Mouse (Mus musculus) bone marrow, adult 2 months (tissue): ENCODE results near the gene Nfic. TPM values are rescaled to one million over a fixed set of nuclear protein-coding genes. Genes with fewer than 3 reads are reported as not detected.

Experiments
- H3K27ac ChIP-seq: fragments of 200-500 bp; 2 replicates; pipeline ENCODE4 v1.5.1; 2012; ENCODE audit warnings: low read depth, mild to moderate bottlenecking, control low read depth, inconsistent platforms, low read length; ENCODE audit not compliant: control insufficient read depth, poor library complexity, insufficient read depth
- H3K4me1 ChIP-seq: fragments of 200-500 bp; 2 replicates; pipeline ENCODE4 v1.6.1; 2011; ENCODE audit warnings: low read length; ENCODE audit not compliant: control insufficient read depth, insufficient read depth
- H3K4me3 ChIP-seq: fragments of 200-500 bp; replicated peaks from 2 replicates; pipeline ENCODE3; 2011; ENCODE audit warnings: mild to moderate bottlenecking, low read depth, low read length, control low read depth; ENCODE audit not compliant: control insufficient read depth
- CTCF ChIP-seq: fragments of 200-500 bp; IDR thresholded peaks from 2 replicates; pipeline ENCODE4 v1.5.1; 2011; ENCODE audit warnings: low read length, control low read depth; ENCODE audit not compliant: control insufficient read depth, insufficient read depth
- POLR2A ChIP-seq: fragments of 200-500 bp; IDR thresholded peaks from 2 replicates; pipeline ENCODE4 v1.6.1; 2011; ENCODE audit warnings: low read depth, mild to moderate bottlenecking, control low read depth, low read length, borderline replicate concordance; ENCODE audit not compliant: control insufficient read depth
- WGBS: fragments of 180-500 bp; shearing (Covaris S2); methylation state at CpG from one replicate; pipeline ENCODE4 v1.1.7; 2018; 5-methylcytosine and 5-hydroxymethylcytosine counted together
- polyA plus RNA-seq: library from polyadenylated mRNA; stranded (reverse); fragments of >200 nt; gene quantifications from 2 replicates; pipeline ENCODE4 v1.2.4, GENCODE M21; 2011; ENCODE audit warnings: low replicate concordance; ENCODE audit not compliant: missing spikeins, insufficient read depth, insufficient read length

Gene Nfic
- polyA plus RNA-seq, 1 experiment = 14.5 TPM

GRCm38 (mm10) chr10:81466066-81466465 lies 10.6 kb upstream of the Nfic start:
- TF ChIP-seq POLR2A (no peak), CTCF (no peak)
- H3K27ac ChIP-seq = no peak overlapping the region
- WGBS = 72% methylated on average over 2 of the region's 2 CpGs
- H3K4me1 ChIP-seq = peaks cover 5% of the 10 kb centered on the region
- no peak overlapping the region for H3K4me3 ChIP-seq

DNA sequence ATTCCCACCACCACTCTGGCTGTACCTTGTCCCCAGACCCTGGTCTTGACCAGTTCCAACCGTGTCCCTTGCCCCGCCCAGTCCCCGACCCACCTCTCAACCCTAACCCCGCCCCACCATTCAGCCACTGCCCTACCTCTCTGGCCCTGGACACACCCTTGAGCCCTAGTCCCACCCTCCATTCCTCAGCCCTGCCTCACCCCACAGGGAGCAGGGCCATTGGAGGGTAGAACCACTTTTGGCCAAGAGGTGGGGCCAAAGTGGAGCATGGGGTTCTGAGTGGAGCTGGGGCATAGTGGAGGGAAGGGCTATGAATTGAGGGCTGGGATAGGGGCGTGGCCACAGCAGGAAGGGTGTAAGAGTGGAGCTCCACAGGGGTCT lies 9.8 kb upstream of the Nfic start:
- TF ChIP-seq POLR2A = no peak
- no peak for TF ChIP-seq CTCF
- H3K4me1 ChIP-seq = peaks cover 5% of the 10 kb centered on the region
- WGBS = 16% methylated on average over 5 of the region's 5 CpGs
- no peak overlapping the region for H3K27ac ChIP-seq
- no peak overlapping the region for H3K4me3 ChIP-seq

- Histone ChIP-seq H3K4me1 (peaks cover 5% of the 10 kb centered on the region), H3K27ac (peak overlapping the region; percentile 31; the same call in 1 of the 2 replicates), H3K4me3 (peak overlapping the region; percentile 10)
- TF ChIP-seq CTCF = no peak
- TF ChIP-seq POLR2A = no peak
- 6% methylated on average over 33 of the region's 33 CpGs for WGBS
Measured at GRCm38 (mm10) chr10:81464405-81465264, 9.2 kb upstream of the Nfic start.

GRCm38 (mm10) chr10:81463531-81463930 lies 8.1 kb upstream of the Nfic start:
- Histone ChIP-seq H3K4me3 (no peak overlapping the region), H3K27ac (no peak overlapping the region), H3K4me1 (peaks cover 5% of the 10 kb centered on the region)
- no peak for TF ChIP-seq POLR2A
- no peak for TF ChIP-seq CTCF
- WGBS = 43% methylated on average over 4 of the region's 4 CpGs

- TF ChIP-seq CTCF (no peak), POLR2A (no peak)
- H3K27ac ChIP-seq = no peak overlapping the region
- 83% methylated on average over 7 of the region's 7 CpGs for WGBS
- H3K4me1 ChIP-seq = peaks cover 5% of the 10 kb centered on the region
- no peak overlapping the region for H3K4me3 ChIP-seq
Measured at GRCm38 (mm10) chr10:81462917-81463316, 7.5 kb upstream of the Nfic start.

- TF ChIP-seq POLR2A (no peak), CTCF (no peak)
- H3K4me3 ChIP-seq = no peak overlapping the region
- H3K4me1 ChIP-seq = peaks cover 5% of the 10 kb centered on the region
- WGBS = 42% methylated on average over 7 of the region's 7 CpGs
- H3K27ac ChIP-seq = no peak overlapping the region
Measured at GRCm38 (mm10) chr10:81462415-81462804, 7.0 kb upstream of the Nfic start.

- WGBS = 4% methylated on average over 16 of the region's 16 CpGs
- H3K4me1 ChIP-seq = peaks cover 5% of the 10 kb centered on the region
- no peak overlapping the region for H3K27ac ChIP-seq
- TF ChIP-seq POLR2A (no peak), CTCF (no peak)
- H3K4me3 ChIP-seq = no peak overlapping the region
Measured at GRCm38 (mm10) chr10:81461673-81462414, 6.4 kb upstream of the Nfic start.

DNA sequence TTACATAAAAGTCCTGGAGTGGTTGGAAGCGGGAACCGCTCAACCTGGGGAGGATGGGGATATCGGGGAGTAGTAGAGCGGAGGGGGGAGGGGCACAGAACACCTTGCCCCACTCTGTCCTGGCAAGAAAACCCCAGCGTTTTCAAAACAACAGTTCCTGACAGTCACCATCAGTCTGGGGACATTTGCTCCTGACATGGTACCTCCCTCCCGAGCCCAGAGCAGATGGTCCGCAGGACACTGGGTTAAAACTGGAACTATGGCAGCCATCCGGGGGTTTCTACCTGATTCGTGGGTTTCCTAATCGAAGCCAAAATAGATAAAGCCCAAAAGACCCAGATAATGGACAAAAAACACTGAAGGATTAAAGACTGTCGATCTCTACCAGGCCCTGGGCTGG lies 5.5 kb upstream of the Nfic start:
- 29% methylated on average over 11 of the region's 11 CpGs for WGBS
- H3K27ac ChIP-seq = no peak overlapping the region

DNA sequence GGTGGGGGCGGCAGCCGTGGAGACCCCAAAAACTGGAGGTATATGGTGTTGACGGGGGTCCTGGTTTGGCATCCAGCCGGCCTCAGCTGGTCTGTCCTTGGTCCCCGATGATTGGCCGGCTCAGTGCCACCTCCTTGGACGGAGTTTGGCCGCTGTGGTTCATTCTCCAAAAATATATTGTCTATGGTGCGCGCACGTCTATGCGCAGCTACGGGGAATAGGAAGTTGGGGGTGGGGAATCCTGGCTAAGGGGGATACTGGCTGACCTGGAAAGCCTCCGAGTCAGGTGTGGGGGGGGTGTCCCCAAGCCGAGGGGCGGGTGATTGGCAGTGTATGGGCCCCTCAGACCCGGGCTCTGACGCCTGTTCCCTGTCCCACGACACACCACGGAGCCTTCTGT lies 5.0 kb upstream of the Nfic start:
- Histone ChIP-seq H3K4me1 (peaks cover 5% of the 10 kb centered on the region), H3K27ac (no peak overlapping the region), H3K4me3 (no peak overlapping the region)
- 17% methylated on average over 20 of the region's 20 CpGs for WGBS
- no peak for TF ChIP-seq POLR2A
- TF ChIP-seq CTCF = no peak

More for the DNA sequence above, 5.5 kb upstream of the Nfic start:
- Histone ChIP-seq H3K4me3 (no peak overlapping the region), H3K4me1 (peaks cover 5% of the 10 kb centered on the region)
- TF ChIP-seq POLR2A (no peak), CTCF (no peak)
